Mouse (Mus musculus): ENCODE results near the gene Gfra1.

DNA sequence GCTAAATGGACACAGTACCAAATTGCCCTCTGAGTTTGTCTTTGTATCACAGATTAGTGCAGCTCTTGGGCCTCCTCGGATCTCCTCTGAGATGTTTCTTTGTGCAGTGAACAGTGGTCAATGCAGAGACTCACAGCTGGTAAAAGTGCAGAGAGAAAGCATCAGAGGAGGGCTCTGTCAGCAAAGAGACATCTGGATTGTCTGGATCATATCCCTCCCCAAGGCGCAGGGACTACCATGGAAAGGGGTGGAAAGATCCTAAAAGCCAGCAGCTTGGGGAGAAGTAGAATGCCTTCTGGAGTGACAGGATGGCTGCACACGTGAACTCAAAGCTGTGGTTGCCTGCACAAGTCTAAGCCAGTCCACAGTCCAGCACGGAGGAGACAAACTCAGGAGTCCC is 27.2 kb downstream of the Gfra1 start:
- TF ChIP-seq POLR2A (IDR thresholded peaks at IDR 0.05; ENCODE audit: extremely low read depth, insufficient read depth, low read length) = no peak
- no peak for TF ChIP-seq CTCF (IDR thresholded peaks at IDR 0.05; ENCODE audit: extremely low read depth, insufficient read depth, low read length)

All from cortical plate, adult 2 months (tissue).